Mouse (Mus musculus): Measurements from ENCODE around the gene Slc43a1.

GRCm38 (mm10) chr2:84858551-84858950, 19.9 kb downstream of the Slc43a1 start:
- TF ChIP-seq POLR2A (IDR thresholded peaks at IDR 0.05; ENCODE audit: extremely low read depth, insufficient read depth, low read length) (no peak), CTCF (IDR thresholded peaks at IDR 0.05; ENCODE audit: low read depth, low read length) (no peak)
